Mouse (Mus musculus): Measurements from ENCODE around the gene Pias4.
"Not testable (repeated sequence)": the region's sequence is repeated elsewhere in the genome, so short reads cannot be mapped to it uniquely, and the experiment has no call there.

DNA sequence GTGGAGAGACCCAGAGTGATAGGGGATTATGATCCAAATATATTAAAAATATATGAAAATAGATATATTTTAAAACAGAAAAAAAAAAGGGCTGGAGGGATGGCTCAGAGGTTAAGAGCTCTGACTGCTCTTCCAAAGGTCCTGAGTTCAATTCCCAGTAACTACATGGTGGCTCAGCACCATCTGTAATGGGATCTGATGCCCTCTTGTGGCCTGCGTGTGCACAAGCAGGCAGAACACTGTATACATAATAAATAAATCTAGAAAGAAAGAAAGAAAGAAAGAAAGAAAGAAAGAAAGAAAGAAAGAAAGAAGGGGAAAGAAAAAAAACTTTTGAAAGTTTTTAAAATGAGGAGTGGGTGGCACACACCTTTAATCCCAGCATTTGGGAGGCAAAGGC lies 49.5 kb upstream of the Pias4 start:
- TF ChIP-seq USF1 (IDR thresholded peaks at IDR 0.05; ENCODE audit: low read depth); TCF12 (IDR thresholded peaks at IDR 0.05; ENCODE audit: insufficient read depth, poor library complexity, severe bottlenecking); REST (IDR thresholded peaks at IDR 0.05; ENCODE audit: insufficient read depth, insufficient read length); MYOG (IDR thresholded peaks at IDR 0.05; ENCODE audit: control insufficient read depth in 1 of 3, insufficient read depth in 1 of 3, insufficient read length in 2 of 3, low read depth in 2 of 3): not testable (repeated sequence)

Measured in myocyte (in vitro differentiated cells).